Mouse (Mus musculus): ENCODE measurements around the gene Nbas. TPM values are rescaled to one million over a fixed set of nuclear protein-coding genes. Genes with fewer than 3 reads are reported as not detected.

Gene Nbas
- polyA plus RNA-seq, 1 experiment from 2014 or later = 21.9 TPM

- peak; percentile 57; the same call in 1 of the 2 replicates for ATAC-seq (ENCODE audit: low FRiP score)
These were observed 316.7 kb downstream of the Nbas start for GRCm38 (mm10) chr12:13585527-13586156.

GRCm38 (mm10) chr12:13587675-13588074, 318.7 kb downstream of the Nbas start:
- Histone ChIP-seq H3K36me3 (replicated peaks; ENCODE audit: control insufficient read depth, insufficient read depth) (peaks cover 7% of the 10 kb centered on the region; the same call in 1 of the 2 replicates), H3K27me3 (ENCODE audit: control insufficient read depth, insufficient read depth, low read length) (no peaks in the 10 kb centered on the region), H3K4me3 (replicated peaks; ENCODE audit: low read length) (no peak overlapping the region), H3K4me2 (replicated peaks) (no peak overlapping the region), H3K9ac (no peak overlapping the region), H3K9me3 (ENCODE audit: control insufficient read depth, low read length) (no peaks in the 10 kb centered on the region), H3K27ac (no peak overlapping the region), H3K4me1 (replicated peaks; ENCODE audit: control insufficient read depth, insufficient read depth, low read length) (no peaks in the 10 kb centered on the region)
- DNase-seq (ENCODE audit: low spot score) = no peak
- WGBS = 83% methylated on average over 4 of the region's 4 CpGs
- ATAC-seq (ENCODE audit: low FRiP score) = no peak

More at GRCm38 (mm10) chr12:13585527-13586156, 316.7 kb downstream of the Nbas start:
- no peak overlapping the region for H3K9ac ChIP-seq
- H3K27ac ChIP-seq = peak overlapping the region; percentile 51; the same call in 1 of the 2 replicates
- no peaks in the 10 kb centered on the region for H3K4me1 ChIP-seq (replicated peaks; ENCODE audit: control insufficient read depth, insufficient read depth, low read length)
- H3K36me3 ChIP-seq (replicated peaks; ENCODE audit: control insufficient read depth, insufficient read depth) = peaks cover 7% of the 10 kb centered on the region; the same call in 1 of the 2 replicates
- DNase-seq (ENCODE audit: low spot score) = no peak
- no peak overlapping the region for H3K4me2 ChIP-seq (replicated peaks)
- no peaks in the 10 kb centered on the region for H3K27me3 ChIP-seq (ENCODE audit: control insufficient read depth, insufficient read depth, low read length)
- H3K4me3 ChIP-seq (replicated peaks; ENCODE audit: low read length) = no peak overlapping the region
- no peaks in the 10 kb centered on the region for H3K9me3 ChIP-seq (ENCODE audit: control insufficient read depth, low read length)
- 82% methylated on average over 6 of the region's 6 CpGs for WGBS

GRCm38 (mm10) chr12:13589021-13589420, 320.1 kb downstream of the Nbas start:
- no peak for DNase-seq (ENCODE audit: low spot score)
- Histone ChIP-seq H3K4me2 (replicated peaks) (no peak overlapping the region), H3K9ac (no peak overlapping the region), H3K36me3 (replicated peaks; ENCODE audit: control insufficient read depth, insufficient read depth) (no peaks in the 10 kb centered on the region), H3K4me1 (replicated peaks; ENCODE audit: control insufficient read depth, insufficient read depth, low read length) (no peaks in the 10 kb centered on the region), H3K4me3 (replicated peaks; ENCODE audit: low read length) (no peak overlapping the region), H3K9me3 (ENCODE audit: control insufficient read depth, low read length) (no peaks in the 10 kb centered on the region), H3K27me3 (ENCODE audit: control insufficient read depth, insufficient read depth, low read length) (no peaks in the 10 kb centered on the region), H3K27ac (no peak overlapping the region)
- WGBS = 95% methylated on average over 5 of the region's 5 CpGs
- ATAC-seq (ENCODE audit: low FRiP score) = no peak

- Histone ChIP-seq H3K27me3 (ENCODE audit: control insufficient read depth, insufficient read depth, low read length) (no peaks in the 10 kb centered on the region), H3K27ac (no peak overlapping the region), H3K4me1 (replicated peaks; ENCODE audit: control insufficient read depth, insufficient read depth, low read length) (no peaks in the 10 kb centered on the region), H3K4me3 (replicated peaks; ENCODE audit: low read length) (no peak overlapping the region), H3K4me2 (replicated peaks) (no peak overlapping the region), H3K9me3 (ENCODE audit: control insufficient read depth, low read length) (no peaks in the 10 kb centered on the region), H3K36me3 (replicated peaks; ENCODE audit: control insufficient read depth, insufficient read depth) (no peaks in the 10 kb centered on the region), H3K9ac (no peak overlapping the region)
- DNase-seq (ENCODE audit: low spot score) = no peak
- 62% methylated on average over 9 of the region's 9 CpGs for WGBS
- ATAC-seq (ENCODE audit: low FRiP score) = peak; percentile 73
These were observed 326.0 kb downstream of the Nbas start for GRCm38 (mm10) chr12:13594746-13595469.

GRCm38 (mm10) chr12:13597026-13597425, 328.1 kb downstream of the Nbas start:
- Histone ChIP-seq H3K36me3 (replicated peaks; ENCODE audit: control insufficient read depth, insufficient read depth) (no peaks in the 10 kb centered on the region), H3K4me1 (replicated peaks; ENCODE audit: control insufficient read depth, insufficient read depth, low read length) (no peaks in the 10 kb centered on the region)

GRCm38 (mm10) chr12:13598545-13598944, 329.6 kb downstream of the Nbas start:
- Histone ChIP-seq H3K4me3 (replicated peaks; ENCODE audit: low read length) (no peak overlapping the region), H3K36me3 (replicated peaks; ENCODE audit: control insufficient read depth, insufficient read depth) (no peaks in the 10 kb centered on the region), H3K27ac (no peak overlapping the region), H3K4me2 (replicated peaks) (no peak overlapping the region), H3K4me1 (replicated peaks; ENCODE audit: control insufficient read depth, insufficient read depth, low read length) (no peaks in the 10 kb centered on the region), H3K9me3 (ENCODE audit: control insufficient read depth, low read length) (no peaks in the 10 kb centered on the region), H3K27me3 (ENCODE audit: control insufficient read depth, insufficient read depth, low read length) (no peaks in the 10 kb centered on the region), H3K9ac (no peak overlapping the region)
- 68% methylated on average over 4 of the region's 4 CpGs for WGBS
- ATAC-seq (ENCODE audit: low FRiP score) = no peak
- no peak for DNase-seq (ENCODE audit: low spot score)

More at GRCm38 (mm10) chr12:13597026-13597425, 328.1 kb downstream of the Nbas start:
- Histone ChIP-seq H3K27me3 (ENCODE audit: control insufficient read depth, insufficient read depth, low read length) (no peaks in the 10 kb centered on the region), H3K4me3 (replicated peaks; ENCODE audit: low read length) (no peak overlapping the region), H3K4me2 (replicated peaks) (no peak overlapping the region), H3K9ac (no peak overlapping the region), H3K27ac (no peak overlapping the region), H3K9me3 (ENCODE audit: control insufficient read depth, low read length) (no peaks in the 10 kb centered on the region)
- no peak for DNase-seq (ENCODE audit: low spot score)
- WGBS = 54% methylated on average over 2 of the region's 2 CpGs
- ATAC-seq (ENCODE audit: low FRiP score) = no peak

- Histone ChIP-seq H3K36me3 (replicated peaks; ENCODE audit: control insufficient read depth, insufficient read depth) (no peaks in the 10 kb centered on the region), H3K4me3 (replicated peaks; ENCODE audit: low read length) (no peak overlapping the region), H3K4me1 (replicated peaks; ENCODE audit: control insufficient read depth, insufficient read depth, low read length) (no peaks in the 10 kb centered on the region), H3K9ac (no peak overlapping the region), H3K9me3 (ENCODE audit: control insufficient read depth, low read length) (no peaks in the 10 kb centered on the region), H3K27me3 (ENCODE audit: control insufficient read depth, insufficient read depth, low read length) (no peaks in the 10 kb centered on the region), H3K27ac (no peak overlapping the region), H3K4me2 (replicated peaks) (no peak overlapping the region)
- DNase-seq (ENCODE audit: low spot score) = peak; percentile 52
- ATAC-seq (ENCODE audit: low FRiP score) = peak; percentile 41; the same call in 1 of the 2 replicates
These were observed 333.5 kb downstream of the Nbas start for GRCm38 (mm10) chr12:13602414-13602813.

- H3K4me3 ChIP-seq (replicated peaks; ENCODE audit: low read length) = no peak overlapping the region
- no peak overlapping the region for H3K27ac ChIP-seq
- no peaks in the 10 kb centered on the region for H3K27me3 ChIP-seq (ENCODE audit: control insufficient read depth, insufficient read depth, low read length)
- no peaks in the 10 kb centered on the region for H3K36me3 ChIP-seq (replicated peaks; ENCODE audit: control insufficient read depth, insufficient read depth)
- no peak overlapping the region for H3K4me2 ChIP-seq (replicated peaks)
- ATAC-seq (ENCODE audit: low FRiP score) (no peak), DNase-seq (ENCODE audit: low spot score) (no peak)
- no peak overlapping the region for H3K9ac ChIP-seq
- no peaks in the 10 kb centered on the region for H3K4me1 ChIP-seq (replicated peaks; ENCODE audit: control insufficient read depth, insufficient read depth, low read length)
- 88% methylated on average over 2 of the region's 2 CpGs for WGBS
- H3K9me3 ChIP-seq (ENCODE audit: control insufficient read depth, low read length) = no peaks in the 10 kb centered on the region
These were observed 338.1 kb downstream of the Nbas start for GRCm38 (mm10) chr12:13607021-13607420.

- ATAC-seq (ENCODE audit: low FRiP score) = no peak
- no peak for DNase-seq (ENCODE audit: low spot score)
- Histone ChIP-seq H3K36me3 (replicated peaks; ENCODE audit: control insufficient read depth, insufficient read depth) (no peaks in the 10 kb centered on the region), H3K4me3 (replicated peaks; ENCODE audit: low read length) (no peak overlapping the region), H3K4me2 (replicated peaks) (no peak overlapping the region), H3K4me1 (replicated peaks; ENCODE audit: control insufficient read depth, insufficient read depth, low read length) (0 out of 2 replicates have a peak, but pooled peaks cover 3% of the 10 kb centered on the region), H3K9me3 (ENCODE audit: control insufficient read depth, low read length) (no peaks in the 10 kb centered on the region), H3K27ac (no peak overlapping the region), H3K27me3 (ENCODE audit: control insufficient read depth, insufficient read depth, low read length) (no peaks in the 10 kb centered on the region), H3K9ac (no peak overlapping the region)
- WGBS = 68% methylated on average over 11 of the region's 11 CpGs
These were observed 340.1 kb downstream of the Nbas start for GRCm38 (mm10) chr12:13609027-13609426.
